Mouse (Mus musculus) liver, embryonic 14.5 days (tissue): ENCODE results near the gene Eno3. TPM values are rescaled to one million over a fixed set of nuclear protein-coding genes. Genes with fewer than 3 reads are reported as not detected.

Experiments
- ATAC-seq: fragments of 200-750 bp; cut with Nextera tagmentation; 2 replicates; pipeline ENCODE4 v1.8.0; 2017; ENCODE audit warnings: moderate number of reproducible peaks, mild to moderate bottlenecking, moderate library complexity; ENCODE audit not compliant: insufficient read depth
- DNase-seq, 3 experiments: peaks; one replicate each; pipeline ENCODE4 v3.0.0-alpha.2; 2012 to 2013; ENCODE audit warnings: low read depth in 3 of 3, low spot score in 3 of 3
- H3K27ac ChIP-seq: fragments of 300-500 bp; sonication (generic); 2 replicates; pipeline ENCODE4 v1.5.1; 2014; ENCODE audit warnings: moderate library complexity, mild to moderate bottlenecking, control low read depth, inconsistent platforms
- H3K27me3 ChIP-seq: fragments of 300-500 bp; sonication (generic); 2 replicates; pipeline ENCODE4 v1.6.1; 2014; ENCODE audit warnings: mild to moderate bottlenecking, low read length, moderate library complexity; ENCODE audit not compliant: control insufficient read depth, insufficient read depth
- H3K36me3 ChIP-seq: fragments of 300-500 bp; sonication (generic); replicated peaks from 2 replicates; pipeline ENCODE4 v1.6.1; 2014; ENCODE audit warnings: low read depth; ENCODE audit not compliant: control insufficient read depth, insufficient read depth
- H3K4me1 ChIP-seq, 2 experiments: fragments of 200-500 bp in 1 of 2; fragments of 300-500 bp in 1 of 2; sonication (generic) in 1 of 2; replicated peaks; 2 replicates each; pipeline ENCODE4 v1.6.1; 2012 to 2014; ENCODE audit warnings: antibody characterized with exemption in 1 of 2, inconsistent platforms in 1 of 2, low read length in 1 of 2; ENCODE audit not compliant: control insufficient read depth in 2 of 2, insufficient read depth in 2 of 2
- H3K4me2 ChIP-seq: fragments of 300-500 bp; sonication (generic); 2 replicates; pipeline ENCODE4 v1.6.1; 2014; ENCODE audit warnings: low read depth, mild to moderate bottlenecking, control low read depth, moderate library complexity
- H3K4me3 ChIP-seq, 2 experiments: fragments of 200-500 bp in 1 of 2; fragments of 300-500 bp in 1 of 2; sonication (generic) in 1 of 2; 2 replicates each; pipeline ENCODE4 v1.5.1; 2012 to 2014; ENCODE audit warnings: low read depth in 2 of 2, low read length in 2 of 2, mild to moderate bottlenecking in 2 of 2, control low read depth in 1 of 2, inconsistent platforms in 1 of 2, moderate library complexity in 1 of 2; ENCODE audit not compliant: insufficient read depth in 1 of 2
- H3K9ac ChIP-seq: fragments of 300-500 bp; sonication (generic); replicated peaks from 2 replicates; pipeline ENCODE4 v1.6.1; 2014; ENCODE audit warnings: mild to moderate bottlenecking, control low read depth, moderate library complexity
- H3K9me3 ChIP-seq: fragments of 300-500 bp; sonication (generic); 2 replicates; pipeline ENCODE4 v1.6.1; 2016; ENCODE audit warnings: low read length, mixed read lengths; ENCODE audit not compliant: control insufficient read depth
- CTCF ChIP-seq: IDR thresholded peaks from 2 replicates; pipeline ENCODE4 v1.5.1; 2016; ENCODE audit warnings: antibody characterized with exemption, low read depth, control low read depth
- EP300 ChIP-seq: IDR thresholded peaks from 2 replicates; pipeline ENCODE4 v1.6.1; 2016; ENCODE audit warnings: antibody characterized with exemption, low read depth
- WGBS: fragments of 180-500 bp; shearing (Covaris S2); extraction: QIAGEN DNeasy Blood & Tissue Kit; methylation state at CpG from one replicate; pipeline ENCODE4 v1.1.7; 2014; ENCODE audit not compliant: insufficient replicate concordance; 5-methylcytosine and 5-hydroxymethylcytosine counted together
- polyA plus RNA-seq, 2 experiments: library from polyadenylated mRNA; depleted of rRNA in 1 of 2; stranded (reverse) in 1 of 2; unstranded in 1 of 2; fragments of >200 nt; fragmentation: Nextera tagmentation in 1 of 2; extraction: Ambion mirVana in 1 of 2; gene quantifications; 2 replicates each; pipeline versions ENCODE4 v1.2.1 to v1.2.3; 2012 to 2014

The Eno3 gene
- polyA plus RNA-seq, 2 experiments, result 3.6 to 3.7 TPM

GRCm38 (mm10) chr11:70646259-70646555 is 10.8 kb upstream of the Eno3 start:
- peak overlapping the region; percentile 97 for H3K4me2 ChIP-seq
- H3K27me3 ChIP-seq, result no peaks in the 10 kb centered on the region
- TF ChIP-seq EP300, result no peak
- TF ChIP-seq CTCF, result no peak
- H3K27ac ChIP-seq, result peak overlapping the region; percentile 53
- no peak for ATAC-seq
- H3K4me1 ChIP-seq, result peaks cover 30 to 41% of the 10 kb centered on the region in 2 experiments
- peaks cover 31% of the 10 kb centered on the region for H3K36me3 ChIP-seq
- peak overlapping the region; percentile 61 to 93 for H3K4me3 ChIP-seq
- no peak for DNase-seq
- WGBS, result 17% methylated on average over 3 of the region's 3 CpGs
- H3K9ac ChIP-seq, result peak overlapping the region; percentile 79
- no peaks in the 10 kb centered on the region for H3K9me3 ChIP-seq

- Histone ChIP-seq H3K4me1 (peaks cover 38 to 48% of the 10 kb centered on the region in 2 experiments), H3K27ac (peak within 1 kb of the TSS; percentile 95), H3K27me3 (no peaks in the 10 kb centered on the region), H3K36me3 (peaks cover 39% of the 10 kb centered on the region), H3K9ac (peak within 1 kb of the TSS; percentile 99), H3K9me3 (no peaks in the 10 kb centered on the region), H3K4me3 (peak within 1 kb of the TSS; percentile 82 to 93), H3K4me2 (peak within 1 kb of the TSS; percentile 97)
- ATAC-seq, result peak; percentile 83
- WGBS, result under 1% methylated on average over 63 of the region's 63 CpGs
- peak; percentile 46 for TF ChIP-seq CTCF
- TF ChIP-seq EP300, result peak; percentile 77
- DNase-seq, result peak; percentile 98 to 99 (median 98)
Observed at GRCm38 (mm10) chr11:70646691-70647650, 10.0 kb upstream of the Eno3 start, which contains the start of the genes Rnf167 and Slc25a11. TSS of gene Rnf167 (plus strand) at chr11:70647235. TSS of gene Slc25a11 (minus strand) at chr11:70647479.

- no peaks in the 10 kb centered on the region for H3K9me3 ChIP-seq
- peaks cover 48% of the 10 kb centered on the region for H3K36me3 ChIP-seq
- DNase-seq, result no peak
- H3K4me3 ChIP-seq, result peak overlapping the region; percentile 82 to 93
- peak overlapping the region; percentile 99 for H3K9ac ChIP-seq
- no peaks in the 10 kb centered on the region for H3K27me3 ChIP-seq
- peak; percentile 19 for ATAC-seq
- peak overlapping the region; percentile 85 for H3K4me2 ChIP-seq
- H3K27ac ChIP-seq, result peak overlapping the region; percentile 95
- peaks cover 43 to 55% of the 10 kb centered on the region in 2 experiments for H3K4me1 ChIP-seq
- no peak for TF ChIP-seq CTCF
- no peak for TF ChIP-seq EP300
- WGBS, result 2% methylated on average over 28 of the region's 28 CpGs
Observed at GRCm38 (mm10) chr11:70647716-70648420, 9.1 kb upstream of the Eno3 start.

- Histone ChIP-seq H3K4me3 (peak overlapping the region; percentile 82 to 93), H3K27ac (peak overlapping the region; percentile 95), H3K9ac (peak overlapping the region; percentile 99), H3K9me3 (no peaks in the 10 kb centered on the region), H3K4me1 (peaks cover 43 to 56% of the 10 kb centered on the region in 2 experiments), H3K36me3 (peaks cover 49% of the 10 kb centered on the region), H3K4me2 (peak overlapping the region; percentile 85), H3K27me3 (no peaks in the 10 kb centered on the region)
- peak; percentile 10; the same call in 1 of the 2 replicates for ATAC-seq
- peak; percentile 54 to 67 (median 66) for DNase-seq
- 7% methylated on average over 4 of the region's 4 CpGs for WGBS
- TF ChIP-seq CTCF, result no peak
- TF ChIP-seq EP300, result peak; percentile 76
Observed at GRCm38 (mm10) chr11:70648512-70648911, 8.5 kb upstream of the Eno3 start.
